Mouse (Mus musculus): ENCODE results near the gene Foxn3. TPM values are rescaled to one million over a fixed set of nuclear protein-coding genes. Genes with fewer than 3 reads are reported as not detected.
A peak's percentile ranks its signal among the peaks of the same experiment; 100 is the strongest.

Foxn3 gene
- polyA plus RNA-seq, 1 experiment from 2014 or later = 88.9 TPM

- no peak for ATAC-seq (ENCODE audit: low FRiP score, low read depth)
- Histone ChIP-seq H3K4me1 (peaks cover 20% of the 10 kb centered on the region), H3K27ac (no peak overlapping the region), H3K9me3 (peaks cover 3% of the 10 kb centered on the region; the same call in 1 of the 2 replicates), H3K27me3 (replicated peaks) (no peaks in the 10 kb centered on the region), H3K36me3 (peaks cover 6% of the 10 kb centered on the region; the same call in 1 of the 2 replicates), H3K4me2 (replicated peaks) (no peak overlapping the region), H3K4me3 (no peak overlapping the region), H3K9ac (no peak overlapping the region)
- WGBS = 86% methylated on average over 6 of the region's 6 CpGs
Observed at GRCm38 (mm10) chr12:99315931-99316330, 247.5 kb downstream of the Foxn3 start.

- Histone ChIP-seq H3K27ac (no peak overlapping the region), H3K36me3 (peaks cover 6% of the 10 kb centered on the region; the same call in 1 of the 2 replicates), H3K4me3 (no peak overlapping the region), H3K27me3 (replicated peaks) (no peaks in the 10 kb centered on the region), H3K4me2 (replicated peaks) (no peak overlapping the region), H3K9ac (no peak overlapping the region), H3K9me3 (peaks cover 3% of the 10 kb centered on the region; the same call in 1 of the 2 replicates), H3K4me1 (peaks cover 16% of the 10 kb centered on the region; the same call in 1 of the 2 replicates)
- 71% methylated on average over 5 of the region's 5 CpGs for WGBS
- ATAC-seq (ENCODE audit: low FRiP score, low read depth) = no peak
Observed at GRCm38 (mm10) chr12:99314817-99315216, 248.6 kb downstream of the Foxn3 start.

GRCm38 (mm10) chr12:99311303-99311702, 252.1 kb downstream of the Foxn3 start:
- WGBS = 36% methylated on average over 3 of the region's 3 CpGs
- Histone ChIP-seq H3K27me3 (replicated peaks) (no peaks in the 10 kb centered on the region), H3K4me1 (peaks cover 24% of the 10 kb centered on the region), H3K9me3 (peaks cover under 1% of the 10 kb centered on the region; the same call in 1 of the 2 replicates), H3K4me3 (no peak overlapping the region), H3K9ac (no peak overlapping the region; the same call in 1 of the 2 replicates), H3K4me2 (replicated peaks) (no peak overlapping the region), H3K36me3 (no peaks in the 10 kb centered on the region), H3K27ac (no peak overlapping the region)
- ATAC-seq (ENCODE audit: low FRiP score, low read depth) = no peak

- no peaks in the 10 kb centered on the region for H3K9me3 ChIP-seq
- H3K36me3 ChIP-seq = no peaks in the 10 kb centered on the region
- no peak overlapping the region for H3K27ac ChIP-seq
- peaks cover 38% of the 10 kb centered on the region for H3K4me1 ChIP-seq
- no peak overlapping the region for H3K9ac ChIP-seq
- 69% methylated on average over 5 of the region's 5 CpGs for WGBS
- no peak overlapping the region for H3K4me2 ChIP-seq (replicated peaks)
- no peak overlapping the region for H3K4me3 ChIP-seq
- no peaks in the 10 kb centered on the region for H3K27me3 ChIP-seq (replicated peaks)
- ATAC-seq (ENCODE audit: low FRiP score, low read depth) = peak; percentile 35; the same call in 1 of the 2 replicates
Observed at GRCm38 (mm10) chr12:99309937-99310336, 253.4 kb downstream of the Foxn3 start.

- H3K4me1 ChIP-seq = peaks cover 51% of the 10 kb centered on the region
- 77% methylated on average over 11 of the region's 11 CpGs for WGBS
- H3K4me2 ChIP-seq (replicated peaks) = no peak overlapping the region
- no peak overlapping the region for H3K9ac ChIP-seq
- H3K9me3 ChIP-seq = no peaks in the 10 kb centered on the region
- H3K36me3 ChIP-seq = no peaks in the 10 kb centered on the region
- no peaks in the 10 kb centered on the region for H3K27me3 ChIP-seq (replicated peaks)
- no peak overlapping the region for H3K27ac ChIP-seq
- H3K4me3 ChIP-seq = no peak overlapping the region
- ATAC-seq (ENCODE audit: low FRiP score, low read depth) = no peak
Observed at GRCm38 (mm10) chr12:99308541-99309089, 254.8 kb downstream of the Foxn3 start.

GRCm38 (mm10) chr12:99306536-99307204, 256.7 kb downstream of the Foxn3 start:
- 62% methylated on average over 6 of the region's 6 CpGs for WGBS
- H3K4me2 ChIP-seq (replicated peaks) = no peak overlapping the region
- no peak overlapping the region for H3K27ac ChIP-seq
- no peaks in the 10 kb centered on the region for H3K9me3 ChIP-seq
- no peak for ATAC-seq (ENCODE audit: low FRiP score, low read depth)
- peaks cover 56% of the 10 kb centered on the region for H3K4me1 ChIP-seq
- no peaks in the 10 kb centered on the region for H3K36me3 ChIP-seq
- no peaks in the 10 kb centered on the region for H3K27me3 ChIP-seq (replicated peaks)
- no peak overlapping the region for H3K4me3 ChIP-seq
- no peak overlapping the region for H3K9ac ChIP-seq

GRCm38 (mm10) chr12:99305784-99306535, 257.4 kb downstream of the Foxn3 start:
- H3K4me3 ChIP-seq = no peak overlapping the region
- 60% methylated on average over 14 of the region's 14 CpGs for WGBS
- no peak overlapping the region; the same call in 1 of the 2 replicates for H3K4me2 ChIP-seq (replicated peaks)
- H3K9ac ChIP-seq = no peak overlapping the region
- peaks cover 51% of the 10 kb centered on the region for H3K4me1 ChIP-seq
- no peak overlapping the region for H3K27ac ChIP-seq
- H3K9me3 ChIP-seq = no peaks in the 10 kb centered on the region
- no peak for ATAC-seq (ENCODE audit: low FRiP score, low read depth)
- no peaks in the 10 kb centered on the region for H3K27me3 ChIP-seq (replicated peaks)
- no peaks in the 10 kb centered on the region for H3K36me3 ChIP-seq

GRCm38 (mm10) chr12:99305324-99305723, 258.1 kb downstream of the Foxn3 start:
- Histone ChIP-seq H3K4me3 (no peak overlapping the region), H3K27ac (no peak overlapping the region), H3K9ac (no peak overlapping the region), H3K36me3 (no peaks in the 10 kb centered on the region), H3K27me3 (replicated peaks) (no peaks in the 10 kb centered on the region), H3K4me2 (replicated peaks) (no peak overlapping the region), H3K9me3 (no peaks in the 10 kb centered on the region), H3K4me1 (peaks cover 51% of the 10 kb centered on the region)
- ATAC-seq (ENCODE audit: low FRiP score, low read depth) = 0 out of 2 replicates have a peak, but pooled peaks have one; percentile 10
- WGBS = 50% methylated on average over 2 of the region's 2 CpGs

GRCm38 (mm10) chr12:99304056-99304455, 259.3 kb downstream of the Foxn3 start:
- no peak for ATAC-seq (ENCODE audit: low FRiP score, low read depth)
- Histone ChIP-seq H3K9me3 (no peaks in the 10 kb centered on the region), H3K9ac (0 out of 2 replicates have a peak overlapping the region, but pooled peaks have one; percentile 10), H3K4me3 (no peak overlapping the region), H3K4me1 (peaks cover 61% of the 10 kb centered on the region), H3K36me3 (no peaks in the 10 kb centered on the region), H3K27me3 (replicated peaks) (no peaks in the 10 kb centered on the region), H3K27ac (no peak overlapping the region), H3K4me2 (replicated peaks) (no peak overlapping the region)
- WGBS = 74% methylated on average over 5 of the region's 5 CpGs

GRCm38 (mm10) chr12:99303581-99303980, 259.8 kb downstream of the Foxn3 start:
- 0 out of 2 replicates have a peak overlapping the region, but pooled peaks have one; percentile 10 for H3K9ac ChIP-seq
- WGBS = 31% methylated on average over 6 of the region's 6 CpGs
- peaks cover 61% of the 10 kb centered on the region for H3K4me1 ChIP-seq
- H3K36me3 ChIP-seq = no peaks in the 10 kb centered on the region
- no peak overlapping the region for H3K27ac ChIP-seq
- no peak for ATAC-seq (ENCODE audit: low FRiP score, low read depth)
- H3K4me2 ChIP-seq (replicated peaks) = no peak overlapping the region
- H3K27me3 ChIP-seq (replicated peaks) = no peaks in the 10 kb centered on the region
- H3K4me3 ChIP-seq = no peak overlapping the region
- no peaks in the 10 kb centered on the region for H3K9me3 ChIP-seq

- Histone ChIP-seq H3K4me2 (replicated peaks) (no peak overlapping the region), H3K27ac (no peak overlapping the region), H3K36me3 (no peaks in the 10 kb centered on the region), H3K27me3 (replicated peaks) (no peaks in the 10 kb centered on the region), H3K4me3 (no peak overlapping the region), H3K4me1 (peaks cover 45% of the 10 kb centered on the region), H3K9me3 (no peaks in the 10 kb centered on the region), H3K9ac (no peak overlapping the region)
- no peak for ATAC-seq (ENCODE audit: low FRiP score, low read depth)
- 16% methylated on average over 4 of the region's 4 CpGs for WGBS
Observed at GRCm38 (mm10) chr12:99299900-99300299, 263.5 kb downstream of the Foxn3 start.
